Mouse (Mus musculus) liver, embryonic 11.5 days (tissue): ENCODE results near the gene Rgs13. TPM values are rescaled to one million over a fixed set of nuclear protein-coding genes. Genes with fewer than 3 reads are reported as not detected.

Source experiments
- ATAC-seq: fragments of 200-750 bp; cut with Nextera tagmentation; replicated peaks from 2 replicates; pipeline ENCODE4 v1.8.0; 2017; ENCODE audit warnings: moderate number of reproducible peaks, mild to moderate bottlenecking, moderate TSS enrichment, moderate library complexity; ENCODE audit not compliant: low FRiP score
- DNase-seq: peaks from one replicate; pipeline ENCODE4 v3.0.0-alpha.2; 2017; ENCODE audit warnings: low spot score
- H3K27ac ChIP-seq: fragments of 300-500 bp; sonication (generic); 2 replicates; pipeline ENCODE4 v1.5.1; 2014; ENCODE audit warnings: mild to moderate bottlenecking, low read depth, low read length, control low read depth
- H3K27me3 ChIP-seq: fragments of 300-500 bp; sonication (generic); replicated peaks from 2 replicates; pipeline ENCODE4 v1.6.1; 2014; ENCODE audit warnings: low read length, mixed read lengths; ENCODE audit not compliant: control insufficient read depth, insufficient read depth
- H3K36me3 ChIP-seq: fragments of 300-500 bp; sonication (generic); 2 replicates; pipeline ENCODE4 v1.6.1; 2014; ENCODE audit warnings: mild to moderate bottlenecking, low read length, moderate library complexity, mixed read lengths; ENCODE audit not compliant: control insufficient read depth, insufficient read depth
- H3K4me1 ChIP-seq: fragments of 300-500 bp; sonication (generic); replicated peaks from 2 replicates; pipeline ENCODE4 v1.6.1; 2014; ENCODE audit warnings: low read length, mixed read lengths; ENCODE audit not compliant: control insufficient read depth, insufficient read depth
- H3K4me2 ChIP-seq: fragments of 300-500 bp; sonication (generic); 2 replicates; pipeline ENCODE4 v1.6.1; 2014; ENCODE audit warnings: mild to moderate bottlenecking, control low read depth, moderate library complexity
- H3K4me3 ChIP-seq: fragments of 300-500 bp; sonication (generic); 2 replicates; pipeline ENCODE4 v1.5.1; 2014; ENCODE audit warnings: low read depth, low read length, control low read depth
- H3K9ac ChIP-seq: fragments of 300-500 bp; sonication (generic); 2 replicates; pipeline ENCODE4 v1.6.1; 2014; ENCODE audit warnings: low read depth, low read length, control low read depth
- H3K9me3 ChIP-seq: fragments of 300-500 bp; sonication (generic); 2 replicates; pipeline ENCODE4 v1.6.1; 2016; ENCODE audit warnings: low read length, inconsistent platforms, mixed read lengths; ENCODE audit not compliant: control insufficient read depth
- WGBS: fragments of 180-500 bp; shearing (Covaris S2); extraction: QIAGEN DNeasy Blood & Tissue Kit; methylation state at CpG from one replicate; pipeline ENCODE4 v1.1.7; 2014; 5-methylcytosine and 5-hydroxymethylcytosine counted together
- polyA plus RNA-seq: library from polyadenylated mRNA; unstranded; fragments of >200 nt; fragmentation: Nextera tagmentation; extraction: Ambion mirVana; gene quantifications from 2 replicates; pipeline ENCODE4 v1.2.1, GENCODE M21; 2014

The Rgs13 gene
- polyA plus RNA-seq, 1 experiment from 2014 or later = not detected

- H3K4me3 ChIP-seq = no peak overlapping the region
- no peak overlapping the region for H3K4me2 ChIP-seq
- no peaks in the 10 kb centered on the region for H3K4me1 ChIP-seq
- H3K9me3 ChIP-seq = no peaks in the 10 kb centered on the region
- ATAC-seq (no peak), DNase-seq (no peak)
- no peaks in the 10 kb centered on the region for H3K36me3 ChIP-seq
- H3K27ac ChIP-seq = no peak overlapping the region
- WGBS = 85% methylated on average over 1 of the region's 1 CpGs
- H3K9ac ChIP-seq = no peak overlapping the region
- no peaks in the 10 kb centered on the region for H3K27me3 ChIP-seq
Measured at GRCm38 (mm10) chr1:144090410-144090809, 86.8 kb downstream of the Rgs13 start.

Other genes starting within 250 kb of the Rgs13 start
- 12.5 and 16.7 TPM in 2 replicates for gene Rgs2, start 173.2 kb downstream of the Rgs13 start, polyA plus RNA-seq
- gene Rgs1, start 71.9 kb upstream of the Rgs13 start, polyA plus RNA-seq = 0.18 and 0.84 TPM in 2 replicates